Mouse (Mus musculus): Measurements from ENCODE around the gene Cd52. TPM values are rescaled to one million over a fixed set of nuclear protein-coding genes. Genes with fewer than 3 reads are reported as not detected.

Cd52 gene
- polyA plus RNA-seq, 1 experiment from 2014 or later: 5.2 TPM

- Histone ChIP-seq H3K36me3 (replicated peaks; ENCODE audit: control insufficient read depth, insufficient read depth, low read depth, low read length) (peaks cover 3% of the 10 kb centered on the region; the same call in 1 of the 2 replicates), H3K4me1 (ENCODE audit: control insufficient read depth, insufficient read depth, low read length) (peaks cover 5% of the 10 kb centered on the region; the same call in 1 of the 2 replicates), H3K9ac (replicated peaks; ENCODE audit: low read length) (peak within 1 kb of the TSS; percentile 88), H3K4me3 (ENCODE audit: low read depth, low read length) (peak within 1 kb of the TSS; percentile 82), H3K27me3 (ENCODE audit: control insufficient read depth, insufficient read depth, low read length) (no peaks in the 10 kb centered on the region), H3K9me3 (replicated peaks; ENCODE audit: control insufficient read depth, low read length) (no peaks in the 10 kb centered on the region), H3K27ac (replicated peaks; ENCODE audit: low read depth, low read length) (peak within 1 kb of the TSS; percentile 70), H3K4me2 (ENCODE audit: low read depth, low read length) (peak within 1 kb of the TSS; percentile 89)
- DNase-seq (ENCODE audit: low spot score) (peak; percentile 92), ATAC-seq (replicated peaks; ENCODE audit: insufficient number of reproducible peaks, low FRiP score, low TSS enrichment, low read depth) (peak; percentile 86)
- WGBS: under 1% methylated on average over 50 of the region's 50 CpGs
Measured at GRCm38 (mm10) chr4:134128221-134128982, 33.5 kb upstream of the Cd52 start, which contains the start of gene Sh3bgrl3. TSS of gene Sh3bgrl3 (minus strand) at chr4:134128789.

- no peaks in the 10 kb centered on the region for H3K9me3 ChIP-seq (replicated peaks; ENCODE audit: control insufficient read depth, low read length)
- no peak for ATAC-seq (replicated peaks; ENCODE audit: insufficient number of reproducible peaks, low FRiP score, low TSS enrichment, low read depth)
- no peaks in the 10 kb centered on the region for H3K27me3 ChIP-seq (ENCODE audit: control insufficient read depth, insufficient read depth, low read length)
- peaks cover 5% of the 10 kb centered on the region; the same call in 1 of the 2 replicates for H3K4me1 ChIP-seq (ENCODE audit: control insufficient read depth, insufficient read depth, low read length)
- H3K4me2 ChIP-seq (ENCODE audit: low read depth, low read length): peak overlapping the region; percentile 89
- WGBS: 65% methylated on average over 8 of the region's 8 CpGs
- H3K4me3 ChIP-seq (ENCODE audit: low read depth, low read length): peak overlapping the region; percentile 82
- peaks cover 3% of the 10 kb centered on the region; the same call in 1 of the 2 replicates for H3K36me3 ChIP-seq (replicated peaks; ENCODE audit: control insufficient read depth, insufficient read depth, low read depth, low read length)
- no peak overlapping the region for H3K27ac ChIP-seq (replicated peaks; ENCODE audit: low read depth, low read length)
- no peak for DNase-seq (ENCODE audit: low spot score)
- peak overlapping the region; percentile 88 for H3K9ac ChIP-seq (replicated peaks; ENCODE audit: low read length)
Measured at GRCm38 (mm10) chr4:134127793-134128192, 32.9 kb upstream of the Cd52 start.

- 87% methylated on average over 7 of the region's 7 CpGs for WGBS
- H3K4me3 ChIP-seq (ENCODE audit: low read depth, low read length): no peak overlapping the region
- no peaks in the 10 kb centered on the region for H3K27me3 ChIP-seq (ENCODE audit: control insufficient read depth, insufficient read depth, low read length)
- H3K4me2 ChIP-seq (ENCODE audit: low read depth, low read length): no peak overlapping the region; the same call in 1 of the 2 replicates
- no peaks in the 10 kb centered on the region for H3K9me3 ChIP-seq (replicated peaks; ENCODE audit: control insufficient read depth, low read length)
- no peak overlapping the region for H3K27ac ChIP-seq (replicated peaks; ENCODE audit: low read depth, low read length)
- H3K36me3 ChIP-seq (replicated peaks; ENCODE audit: control insufficient read depth, insufficient read depth, low read depth, low read length): peaks cover 3% of the 10 kb centered on the region; the same call in 1 of the 2 replicates
- H3K4me1 ChIP-seq (ENCODE audit: control insufficient read depth, insufficient read depth, low read length): peaks cover 5% of the 10 kb centered on the region; the same call in 1 of the 2 replicates
- ATAC-seq (replicated peaks; ENCODE audit: insufficient number of reproducible peaks, low FRiP score, low TSS enrichment, low read depth) (no peak), DNase-seq (ENCODE audit: low spot score) (no peak)
- H3K9ac ChIP-seq (replicated peaks; ENCODE audit: low read length): 0 out of 2 replicates have a peak overlapping the region, but pooled peaks have one; percentile 22
Measured at GRCm38 (mm10) chr4:134127121-134127455, 32.2 kb upstream of the Cd52 start.

GRCm38 (mm10) chr4:134126300-134127120 is 31.6 kb upstream of the Cd52 start:
- Histone ChIP-seq H3K36me3 (replicated peaks; ENCODE audit: control insufficient read depth, insufficient read depth, low read depth, low read length) (peaks cover 3% of the 10 kb centered on the region; the same call in 1 of the 2 replicates), H3K27ac (replicated peaks; ENCODE audit: low read depth, low read length) (no peak overlapping the region), H3K9ac (replicated peaks; ENCODE audit: low read length) (no peak overlapping the region), H3K4me2 (ENCODE audit: low read depth, low read length) (no peak overlapping the region), H3K27me3 (ENCODE audit: control insufficient read depth, insufficient read depth, low read length) (no peaks in the 10 kb centered on the region), H3K9me3 (replicated peaks; ENCODE audit: control insufficient read depth, low read length) (no peaks in the 10 kb centered on the region), H3K4me3 (ENCODE audit: low read depth, low read length) (no peak overlapping the region), H3K4me1 (ENCODE audit: control insufficient read depth, insufficient read depth, low read length) (peaks cover 5% of the 10 kb centered on the region; the same call in 1 of the 2 replicates)
- no peak for DNase-seq (ENCODE audit: low spot score)
- WGBS: 83% methylated on average over 21 of the region's 21 CpGs
- ATAC-seq (replicated peaks; ENCODE audit: insufficient number of reproducible peaks, low FRiP score, low TSS enrichment, low read depth): no peak

- DNase-seq (ENCODE audit: low spot score) (no peak), ATAC-seq (replicated peaks; ENCODE audit: insufficient number of reproducible peaks, low FRiP score, low TSS enrichment, low read depth) (no peak)
- no peak overlapping the region for H3K4me3 ChIP-seq (ENCODE audit: low read depth, low read length)
- 90% methylated on average over 15 of the region's 15 CpGs for WGBS
- H3K36me3 ChIP-seq (replicated peaks; ENCODE audit: control insufficient read depth, insufficient read depth, low read depth, low read length): no peaks in the 10 kb centered on the region
- no peak overlapping the region for H3K27ac ChIP-seq (replicated peaks; ENCODE audit: low read depth, low read length)
- no peak overlapping the region for H3K9ac ChIP-seq (replicated peaks; ENCODE audit: low read length)
- H3K4me1 ChIP-seq (ENCODE audit: control insufficient read depth, insufficient read depth, low read length): peaks cover 5% of the 10 kb centered on the region; the same call in 1 of the 2 replicates
- no peaks in the 10 kb centered on the region for H3K27me3 ChIP-seq (ENCODE audit: control insufficient read depth, insufficient read depth, low read length)
- H3K4me2 ChIP-seq (ENCODE audit: low read depth, low read length): no peak overlapping the region
- H3K9me3 ChIP-seq (replicated peaks; ENCODE audit: control insufficient read depth, low read length): no peaks in the 10 kb centered on the region
Measured at GRCm38 (mm10) chr4:134125383-134126060, 30.6 kb upstream of the Cd52 start.

GRCm38 (mm10) chr4:134123680-134124551 is 29.0 kb upstream of the Cd52 start:
- H3K27ac ChIP-seq (replicated peaks; ENCODE audit: low read depth, low read length): no peak overlapping the region
- no peak for ATAC-seq (replicated peaks; ENCODE audit: insufficient number of reproducible peaks, low FRiP score, low TSS enrichment, low read depth)
- 31% methylated on average over 17 of the region's 17 CpGs for WGBS

GRCm38 (mm10) chr4:134123147-134123546 is 28.3 kb upstream of the Cd52 start:
- no peak overlapping the region for H3K9ac ChIP-seq (replicated peaks; ENCODE audit: low read length)
- DNase-seq (ENCODE audit: low spot score) (no peak), ATAC-seq (replicated peaks; ENCODE audit: insufficient number of reproducible peaks, low FRiP score, low TSS enrichment, low read depth) (no peak)
- no peak overlapping the region for H3K4me2 ChIP-seq (ENCODE audit: low read depth, low read length)
- WGBS: 96% methylated on average over 6 of the region's 6 CpGs
- H3K9me3 ChIP-seq (replicated peaks; ENCODE audit: control insufficient read depth, low read length): no peaks in the 10 kb centered on the region
- H3K4me1 ChIP-seq (ENCODE audit: control insufficient read depth, insufficient read depth, low read length): peaks cover 5% of the 10 kb centered on the region
- no peak overlapping the region for H3K4me3 ChIP-seq (ENCODE audit: low read depth, low read length)
- no peaks in the 10 kb centered on the region for H3K36me3 ChIP-seq (replicated peaks; ENCODE audit: control insufficient read depth, insufficient read depth, low read depth, low read length)
- H3K27me3 ChIP-seq (ENCODE audit: control insufficient read depth, insufficient read depth, low read length): no peaks in the 10 kb centered on the region
- H3K27ac ChIP-seq (replicated peaks; ENCODE audit: low read depth, low read length): no peak overlapping the region

More at GRCm38 (mm10) chr4:134123680-134124551, 29.0 kb upstream of the Cd52 start:
- Histone ChIP-seq H3K4me3 (ENCODE audit: low read depth, low read length) (no peak overlapping the region), H3K9me3 (replicated peaks; ENCODE audit: control insufficient read depth, low read length) (no peaks in the 10 kb centered on the region), H3K9ac (replicated peaks; ENCODE audit: low read length) (no peak overlapping the region), H3K4me1 (ENCODE audit: control insufficient read depth, insufficient read depth, low read length) (peaks cover 5% of the 10 kb centered on the region), H3K27me3 (ENCODE audit: control insufficient read depth, insufficient read depth, low read length) (no peaks in the 10 kb centered on the region), H3K4me2 (ENCODE audit: low read depth, low read length) (no peak overlapping the region), H3K36me3 (replicated peaks; ENCODE audit: control insufficient read depth, insufficient read depth, low read depth, low read length) (no peaks in the 10 kb centered on the region)
- DNase-seq (ENCODE audit: low spot score): peak; percentile 75
